Mouse (Mus musculus): Measurements from ENCODE around the gene Tldc1. TPM values are rescaled to one million over a fixed set of nuclear protein-coding genes. Genes with fewer than 3 reads are reported as not detected.

Gene Tldc1
- polyA plus RNA-seq, 1 experiment from 2014 or later: 11.8 TPM

- H3K4me3 ChIP-seq: no peak overlapping the region
- no peak overlapping the region for H3K9ac ChIP-seq
- H3K9me3 ChIP-seq: no peaks in the 10 kb centered on the region
- H3K27ac ChIP-seq: no peak overlapping the region
- no peak for ATAC-seq (ENCODE audit: low FRiP score)
- 0 out of 2 replicates have a peak, but pooled peaks cover 6% of the 10 kb centered on the region for H3K4me1 ChIP-seq (replicated peaks)
- H3K27me3 ChIP-seq: 0 out of 2 replicates have a peak, but pooled peaks cover 5% of the 10 kb centered on the region
- no peak overlapping the region for H3K4me2 ChIP-seq
- no peaks in the 10 kb centered on the region for H3K36me3 ChIP-seq
- WGBS: 90% methylated on average over 8 of the region's 8 CpGs
Measured at GRCm38 (mm10) chr8:119728351-119728895, 49.8 kb downstream of the Tldc1 start.

GRCm38 (mm10) chr8:119727093-119727492, 51.1 kb downstream of the Tldc1 start:
- Histone ChIP-seq H3K9ac (no peak overlapping the region), H3K4me1 (replicated peaks) (0 out of 2 replicates have a peak, but pooled peaks cover 6% of the 10 kb centered on the region), H3K9me3 (no peaks in the 10 kb centered on the region), H3K36me3 (no peaks in the 10 kb centered on the region), H3K4me3 (no peak overlapping the region), H3K4me2 (no peak overlapping the region), H3K27me3 (0 out of 2 replicates have a peak, but pooled peaks cover 5% of the 10 kb centered on the region), H3K27ac (no peak overlapping the region)
- no peak for ATAC-seq (ENCODE audit: low FRiP score)
- WGBS: 90% methylated on average over 8 of the region's 8 CpGs

GRCm38 (mm10) chr8:119724596-119724995, 53.6 kb downstream of the Tldc1 start:
- H3K4me1 ChIP-seq (replicated peaks): no peaks in the 10 kb centered on the region
- H3K4me2 ChIP-seq: no peak overlapping the region
- ATAC-seq (ENCODE audit: low FRiP score): no peak
- H3K36me3 ChIP-seq: no peaks in the 10 kb centered on the region
- 83% methylated on average over 6 of the region's 6 CpGs for WGBS
- no peak overlapping the region for H3K9ac ChIP-seq
- no peak overlapping the region for H3K4me3 ChIP-seq
- H3K9me3 ChIP-seq: no peaks in the 10 kb centered on the region
- no peak overlapping the region for H3K27ac ChIP-seq
- 0 out of 2 replicates have a peak, but pooled peaks cover 5% of the 10 kb centered on the region for H3K27me3 ChIP-seq

GRCm38 (mm10) chr8:119723676-119724075, 54.5 kb downstream of the Tldc1 start:
- no peak for ATAC-seq (ENCODE audit: low FRiP score)
- Histone ChIP-seq H3K9ac (no peak overlapping the region), H3K27ac (no peak overlapping the region), H3K4me3 (no peak overlapping the region), H3K4me2 (no peak overlapping the region), H3K27me3 (0 out of 2 replicates have a peak, but pooled peaks cover 8% of the 10 kb centered on the region), H3K9me3 (no peaks in the 10 kb centered on the region), H3K4me1 (replicated peaks) (no peaks in the 10 kb centered on the region), H3K36me3 (no peaks in the 10 kb centered on the region)
- WGBS: 75% methylated on average over 4 of the region's 4 CpGs

GRCm38 (mm10) chr8:119722348-119722747, 55.9 kb downstream of the Tldc1 start:
- no peak overlapping the region for H3K4me2 ChIP-seq
- H3K36me3 ChIP-seq: no peaks in the 10 kb centered on the region
- no peaks in the 10 kb centered on the region for H3K9me3 ChIP-seq
- no peak overlapping the region for H3K9ac ChIP-seq
- no peak overlapping the region for H3K27ac ChIP-seq
- H3K4me3 ChIP-seq: no peak overlapping the region
- 0 out of 2 replicates have a peak, but pooled peaks cover 8% of the 10 kb centered on the region for H3K27me3 ChIP-seq
- ATAC-seq (ENCODE audit: low FRiP score): no peak
- 53% methylated on average over 6 of the region's 6 CpGs for WGBS
- H3K4me1 ChIP-seq (replicated peaks): no peaks in the 10 kb centered on the region

- no peak overlapping the region for H3K9ac ChIP-seq
- H3K4me2 ChIP-seq: no peak overlapping the region
- H3K9me3 ChIP-seq: no peaks in the 10 kb centered on the region
- H3K4me3 ChIP-seq: no peak overlapping the region
- H3K27ac ChIP-seq: no peak overlapping the region; the same call in 1 of the 2 replicates
- H3K4me1 ChIP-seq (replicated peaks): 0 out of 2 replicates have a peak, but pooled peaks cover 4% of the 10 kb centered on the region
- H3K36me3 ChIP-seq: no peaks in the 10 kb centered on the region
- no peak for ATAC-seq (ENCODE audit: low FRiP score)
- 0 out of 2 replicates have a peak, but pooled peaks cover 5% of the 10 kb centered on the region for H3K27me3 ChIP-seq
- 55% methylated on average over 12 of the region's 12 CpGs for WGBS
Measured at GRCm38 (mm10) chr8:119719011-119719501, 59.2 kb downstream of the Tldc1 start.

- no peak overlapping the region for H3K4me2 ChIP-seq
- H3K27me3 ChIP-seq: 0 out of 2 replicates have a peak, but pooled peaks cover 3% of the 10 kb centered on the region
- no peak overlapping the region for H3K27ac ChIP-seq
- H3K4me3 ChIP-seq: no peak overlapping the region
- H3K4me1 ChIP-seq (replicated peaks): peaks cover 4% of the 10 kb centered on the region; the same call in 1 of the 2 replicates
- H3K9ac ChIP-seq: no peak overlapping the region
- H3K36me3 ChIP-seq: no peaks in the 10 kb centered on the region
- no peaks in the 10 kb centered on the region for H3K9me3 ChIP-seq
- WGBS: 59% methylated on average over 9 of the region's 9 CpGs
- ATAC-seq (ENCODE audit: low FRiP score): no peak
Measured at GRCm38 (mm10) chr8:119717765-119718164, 60.5 kb downstream of the Tldc1 start.

GRCm38 (mm10) chr8:119716730-119717299, 61.4 kb downstream of the Tldc1 start:
- peaks cover 4% of the 10 kb centered on the region; the same call in 1 of the 2 replicates for H3K4me1 ChIP-seq (replicated peaks)
- no peak overlapping the region for H3K4me2 ChIP-seq
- H3K27me3 ChIP-seq: 0 out of 2 replicates have a peak, but pooled peaks cover 3% of the 10 kb centered on the region
- no peaks in the 10 kb centered on the region for H3K9me3 ChIP-seq
- H3K27ac ChIP-seq: no peak overlapping the region
- ATAC-seq (ENCODE audit: low FRiP score): no peak
- H3K36me3 ChIP-seq: no peaks in the 10 kb centered on the region
- no peak overlapping the region for H3K9ac ChIP-seq
- H3K4me3 ChIP-seq: no peak overlapping the region

- no peak overlapping the region for H3K9ac ChIP-seq
- H3K27me3 ChIP-seq: 0 out of 2 replicates have a peak, but pooled peaks cover 3% of the 10 kb centered on the region
- no peak overlapping the region for H3K27ac ChIP-seq
- H3K36me3 ChIP-seq: no peaks in the 10 kb centered on the region
- no peaks in the 10 kb centered on the region for H3K9me3 ChIP-seq
- no peak overlapping the region for H3K4me2 ChIP-seq
- no peak for ATAC-seq (ENCODE audit: low FRiP score)
- 80% methylated on average over 12 of the region's 12 CpGs for WGBS
- H3K4me1 ChIP-seq (replicated peaks): peaks cover 4% of the 10 kb centered on the region; the same call in 1 of the 2 replicates
- H3K4me3 ChIP-seq: no peak overlapping the region
Measured at GRCm38 (mm10) chr8:119715221-119715620, 63.0 kb downstream of the Tldc1 start.

- H3K9ac ChIP-seq: no peak overlapping the region
- no peaks in the 10 kb centered on the region for H3K9me3 ChIP-seq
- no peaks in the 10 kb centered on the region for H3K36me3 ChIP-seq
- WGBS: 76% methylated on average over 5 of the region's 5 CpGs
- no peak overlapping the region for H3K27ac ChIP-seq
- no peak overlapping the region for H3K4me2 ChIP-seq
- H3K4me3 ChIP-seq: no peak overlapping the region
- H3K4me1 ChIP-seq (replicated peaks): peaks cover 20% of the 10 kb centered on the region
- no peaks in the 10 kb centered on the region for H3K27me3 ChIP-seq
- ATAC-seq (ENCODE audit: low FRiP score): no peak
Measured at GRCm38 (mm10) chr8:119713421-119713820, 64.8 kb downstream of the Tldc1 start.

- 85% methylated on average over 6 of the region's 6 CpGs for WGBS
Measured at GRCm38 (mm10) chr8:119712226-119712625, 66.0 kb downstream of the Tldc1 start.

More at GRCm38 (mm10) chr8:119712226-119712625, 66.0 kb downstream of the Tldc1 start:
- Histone ChIP-seq H3K4me2 (no peak overlapping the region), H3K9me3 (no peaks in the 10 kb centered on the region), H3K36me3 (no peaks in the 10 kb centered on the region), H3K9ac (no peak overlapping the region), H3K27ac (no peak overlapping the region), H3K27me3 (no peaks in the 10 kb centered on the region), H3K4me1 (replicated peaks) (peaks cover 20% of the 10 kb centered on the region), H3K4me3 (no peak overlapping the region)
- no peak for ATAC-seq (ENCODE audit: low FRiP score)
